Comparison of ENCODE assay signal across 8 mouse cellular contexts in the genomic region with DNA sequence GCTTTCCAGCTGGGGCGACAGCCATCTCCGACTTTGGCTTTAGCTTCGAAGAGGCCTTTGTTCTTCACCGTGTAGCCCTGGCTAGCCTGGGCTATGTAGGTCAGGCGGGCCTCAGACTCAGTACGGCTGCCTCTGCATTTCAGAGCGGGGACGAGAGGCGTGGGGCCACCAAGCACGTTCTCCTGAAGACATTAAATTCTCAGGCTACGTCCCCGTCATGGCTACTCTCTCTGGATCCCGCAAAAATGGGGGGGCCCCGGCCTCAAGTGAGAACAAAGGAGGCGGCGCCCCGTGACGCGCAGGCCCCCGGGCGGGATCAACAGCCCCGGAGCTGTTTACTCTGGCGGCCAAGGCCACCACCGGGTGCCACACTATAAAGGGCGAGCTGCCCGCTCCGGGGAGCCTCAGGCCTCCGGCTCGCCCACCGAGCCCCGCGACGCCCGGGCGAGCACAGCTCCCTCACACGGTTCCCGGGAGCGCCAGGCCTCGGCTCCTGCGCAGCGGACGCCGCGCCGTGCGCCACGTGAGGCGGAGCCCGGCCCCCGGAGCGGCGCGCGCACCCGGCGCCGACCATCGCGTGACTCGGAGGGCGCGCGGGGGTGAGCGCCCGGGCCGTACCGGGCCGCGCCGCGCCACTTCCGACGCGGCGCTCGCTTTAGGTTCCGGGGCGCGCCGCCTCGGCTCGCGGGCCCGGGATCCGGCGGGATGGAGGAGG. TPM values are rescaled to one million over a fixed set of nuclear protein-coding genes. Genes with fewer than 3 reads are reported as not detected.
DNase-seq lines count a peak whose midpoint lies in the region; ATAC-seq lines count a peak whose summit lies in the region.

A gene (plus strand): TSS at position 599 of the 715 bp plus-strand sequence.

- DNase-seq in NIH3T3 (ENCODE audit: low read depth): peak; percentile 92
- DNase-seq in cerebellum, adult 9-10 months: peak; percentile 87
- DNase-seq in frontal cortex, postnatal 14 days (ENCODE audit: low spot score in 2 of 2): peak; percentile 69 to 80
- DNase-seq in layer of hippocampus, postnatal 25 days (ENCODE audit: extremely low spot score in 1 of 2, low spot score in 1 of 2): peak; percentile 70 to 84
- DNase-seq in lung, postnatal 14 days: peak; percentile 83
- DNase-seq in ovary, postnatal 36 days (ENCODE audit: low spot score): peak; percentile 86
- DNase-seq in thymus, postnatal 25 days: peak; percentile 89

- no peaks in the 10 kb centered on the region for H3K36me3 ChIP-seq in hindbrain, embryonic 12.5 days

- H3K4me1 ChIP-seq in hindbrain, embryonic 12.5 days: peaks cover 24% of the 10 kb centered on the region

- peak; percentile 95 for ATAC-seq in hindbrain, embryonic 12.5 days (ENCODE audit: low FRiP score)

- no peaks in the 10 kb centered on the region for H3K27me3 ChIP-seq in hindbrain, embryonic 12.5 days

- H3K4me2 ChIP-seq in hindbrain, embryonic 12.5 days (replicated peaks): peak within 1 kb of the TSS; percentile 66

- H3K27ac ChIP-seq in hindbrain, embryonic 12.5 days: peak within 1 kb of the TSS; percentile 100

- H3K9me3 ChIP-seq in hindbrain, embryonic 12.5 days (replicated peaks): no peaks in the 10 kb centered on the region

- H3K9ac ChIP-seq in hindbrain, embryonic 12.5 days: peak within 1 kb of the TSS; percentile 99

- H3K4me3 ChIP-seq in hindbrain, embryonic 12.5 days: peak within 1 kb of the TSS; percentile 97

- WGBS in hindbrain, embryonic 12.5 days: under 1% methylated on average over 86 of the region's 86 CpGs

RNA-seq across cellular contexts. Expression of the gene that starts here (rescaled TPM):
- 65.8 and 72.1 TPM in 2 replicates for polyA plus RNA-seq in hindbrain, embryonic 12.5 days (2016; fragmentation: Nextera tagmentation; extraction: Ambion mirVana)
- total RNA-seq in layer of hippocampus, postnatal 25 days (2021): 100 to 1,000 TPM; 102 to 104 TPM

Comparison
In these comparisons a context has a peak if more than half of its experiments do, and no peak if none do; other contexts are left out.
1. Peak in every context shown above with its lines: DNase-seq, ATAC-seq, H3K4me3 ChIP-seq and H3K27ac ChIP-seq.